Mouse (Mus musculus) E14TG2a.4 (cell line): ENCODE measurements at regions not wholly inside any gene's neighbourhood (a gene's known extent, or its start where the extent isn't known, plus 50 kb on each side); places are given as distances from the start of the nearest gene placed in this dataset.

Experiments
- H3K27me3 ChIP-seq: 2 replicates; pipeline ENCODE4 v1.6.1; 2014; ENCODE audit warnings: low read length, control low read depth; ENCODE audit not compliant: insufficient read depth
- H3K36me3 ChIP-seq: 2 replicates; pipeline ENCODE4 v1.6.1; 2014; ENCODE audit warnings: low read length, control low read depth; ENCODE audit not compliant: insufficient read depth
- H3K4me1 ChIP-seq: replicated peaks from 2 replicates; pipeline ENCODE4 v1.6.1; 2014; ENCODE audit warnings: low read depth, low read length, control low read depth
- H3K4me3 ChIP-seq: replicated peaks from 2 replicates; pipeline ENCODE4 v1.5.1; 2014; ENCODE audit warnings: mild to moderate bottlenecking, low read length
- H3K9me3 ChIP-seq: 2 replicates; pipeline ENCODE4 v1.6.1; 2014; ENCODE audit warnings: low read length, control low read depth
- CTCF ChIP-seq: conservative IDR thresholded peaks from 2 replicates; pipeline ENCODE4 v1.5.1; 2014; ENCODE audit warnings: low read length
- NANOG ChIP-seq: IDR thresholded peaks from 2 replicates; pipeline ENCODE4 v1.6.1; 2014; ENCODE audit warnings: borderline replicate concordance, low read length, mixed read lengths
- POU5F1 ChIP-seq: IDR thresholded peaks from 2 replicates; pipeline ENCODE4 v1.6.1; 2014; ENCODE audit warnings: low read length, borderline replicate concordance

DNA sequence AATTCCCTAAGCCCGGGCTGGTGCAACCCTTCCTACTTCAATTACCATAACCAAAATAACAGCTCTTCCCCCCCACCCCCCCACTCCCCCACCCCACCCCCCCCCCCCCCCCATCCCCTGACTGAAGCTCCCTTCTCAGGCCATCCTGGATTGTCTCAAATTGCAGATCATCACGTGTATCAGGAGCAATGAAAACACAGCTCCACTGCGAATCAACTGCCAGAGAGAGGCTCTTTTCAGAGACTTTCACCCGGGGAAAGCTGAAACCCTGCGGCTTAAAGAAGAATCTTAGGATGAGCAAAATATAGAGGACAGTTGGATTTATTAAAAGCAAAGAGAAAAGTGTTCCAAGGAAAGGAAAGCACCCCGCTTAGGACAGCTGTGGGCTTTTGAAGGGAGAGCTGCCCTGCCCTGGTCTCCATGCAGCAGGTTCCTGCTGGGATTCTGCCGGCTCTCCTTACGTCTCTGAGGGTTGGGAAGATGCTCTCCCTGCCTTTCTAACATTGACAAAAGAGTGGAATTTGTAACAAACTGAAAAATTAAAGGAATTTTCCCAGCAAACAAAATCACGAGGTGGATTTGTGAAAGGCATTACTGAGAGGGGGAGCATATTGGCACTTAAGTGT, 88.6 kb upstream of the Qrfpr start:
- peaks cover 33% of the 10 kb centered on the region for H3K27me3 ChIP-seq
- no peak overlapping the region for H3K4me3 ChIP-seq
- peaks cover 23% of the 10 kb centered on the region for H3K4me1 ChIP-seq
- peaks cover 12% of the 10 kb centered on the region for H3K9me3 ChIP-seq
- TF ChIP-seq POU5F1 (no peak), NANOG (no peak), CTCF (no peak)
- H3K36me3 ChIP-seq = no peaks in the 10 kb centered on the region

DNA sequence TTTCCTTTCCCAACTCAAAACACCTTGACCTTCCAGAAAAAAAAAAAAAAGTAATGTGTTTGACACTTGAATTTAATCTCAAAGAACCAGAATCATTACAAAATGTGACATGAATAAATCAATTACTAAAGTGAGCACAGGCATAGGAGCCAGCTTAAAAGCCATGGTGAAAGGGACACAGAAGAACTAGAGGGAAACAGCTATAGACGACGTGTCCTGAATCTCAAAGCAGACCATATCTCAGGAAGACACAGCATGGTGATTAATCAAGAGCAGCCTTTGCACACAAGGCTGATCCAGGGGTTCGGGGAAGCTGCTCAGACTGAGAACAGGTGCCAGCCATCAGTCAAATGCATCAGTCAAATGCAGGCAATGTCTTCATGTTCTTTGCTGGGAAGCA, 74.7 kb upstream of the Qrfpr start:
- no peaks in the 10 kb centered on the region for H3K36me3 ChIP-seq
- peaks cover 16% of the 10 kb centered on the region for H3K27me3 ChIP-seq
- no peak overlapping the region for H3K4me3 ChIP-seq
- H3K9me3 ChIP-seq = peaks cover 4% of the 10 kb centered on the region; the same call in 1 of the 2 replicates
- H3K4me1 ChIP-seq = no peaks in the 10 kb centered on the region
- no peak for TF ChIP-seq POU5F1
- no peak for TF ChIP-seq CTCF
- no peak for TF ChIP-seq NANOG

DNA sequence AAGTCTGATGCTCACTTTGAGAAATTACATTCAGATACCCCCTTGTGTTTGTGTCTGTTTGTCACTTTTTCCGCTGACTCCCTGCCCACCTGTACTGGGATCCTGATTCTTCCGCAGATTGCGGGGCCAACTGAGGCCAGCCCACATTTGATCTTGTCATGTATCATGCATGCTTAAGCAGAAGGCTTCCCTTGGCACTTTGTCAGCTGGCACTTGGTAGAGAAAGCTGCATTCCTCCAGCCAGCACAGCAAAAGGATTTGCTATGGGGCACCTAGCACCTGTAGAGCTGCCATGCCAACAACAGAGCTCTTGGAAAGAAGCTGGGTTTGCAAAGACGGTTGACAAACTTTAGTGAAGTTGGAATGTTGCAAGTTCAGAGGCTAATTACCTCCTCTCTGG, 69.9 kb upstream of the Qrfpr start:
- no peaks in the 10 kb centered on the region for H3K27me3 ChIP-seq

DNA sequence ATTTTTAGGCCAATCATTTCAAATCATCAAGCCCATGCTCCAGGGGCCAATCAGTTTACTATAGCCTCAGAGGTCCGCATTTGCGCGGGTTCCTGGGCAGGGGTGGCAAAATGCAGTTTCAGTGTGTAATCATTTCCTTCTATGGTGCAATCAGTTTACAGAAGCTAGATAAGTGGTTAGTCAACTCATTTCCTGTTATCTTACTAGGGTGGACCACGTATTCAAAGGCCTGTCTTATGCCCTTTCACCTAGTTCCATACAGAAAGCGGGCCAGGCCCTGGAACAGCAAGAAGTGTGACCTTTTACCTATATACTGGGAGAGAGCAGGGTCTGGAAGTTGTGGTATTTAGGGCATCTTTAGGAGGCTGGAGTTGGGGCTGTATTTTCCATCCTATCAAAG, 62.0 kb upstream of the Qrfpr start:
- no peaks in the 10 kb centered on the region for H3K27me3 ChIP-seq
- H3K9me3 ChIP-seq = peaks cover 31% of the 10 kb centered on the region
- no peak for TF ChIP-seq POU5F1
- no peak for TF ChIP-seq CTCF
- no peak for TF ChIP-seq NANOG
- no peak overlapping the region for H3K4me3 ChIP-seq
- H3K36me3 ChIP-seq = no peaks in the 10 kb centered on the region
- no peaks in the 10 kb centered on the region for H3K4me1 ChIP-seq

More for the DNA sequence above, 69.9 kb upstream of the Qrfpr start:
- no peaks in the 10 kb centered on the region for H3K4me1 ChIP-seq
- no peak overlapping the region for H3K4me3 ChIP-seq
- H3K36me3 ChIP-seq = no peaks in the 10 kb centered on the region
- H3K9me3 ChIP-seq = peaks cover 4% of the 10 kb centered on the region; the same call in 1 of the 2 replicates
- TF ChIP-seq CTCF (no peak), POU5F1 (no peak)

DNA sequence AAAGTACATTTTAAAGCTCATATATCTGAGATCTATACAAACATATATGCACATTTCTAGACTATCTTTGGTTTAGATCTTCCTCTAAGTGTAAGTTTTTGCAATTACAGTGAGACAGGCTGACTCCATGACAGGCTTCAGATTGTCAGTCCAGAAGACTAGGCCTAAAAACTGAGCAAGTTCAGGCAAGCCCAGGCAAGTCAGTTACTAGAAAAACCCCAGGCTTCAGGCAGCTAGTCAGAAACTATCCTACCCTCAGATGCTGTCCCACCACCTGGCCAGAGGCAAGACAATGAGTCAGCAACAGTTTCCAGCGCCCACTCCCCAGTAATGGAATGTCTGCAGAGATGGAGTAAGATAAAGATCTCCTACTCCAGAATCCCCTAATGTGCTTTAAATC, 53.4 kb upstream of the Qrfpr start:
- Histone ChIP-seq H3K36me3 (no peaks in the 10 kb centered on the region), H3K4me3 (no peak overlapping the region), H3K9me3 (peaks cover 10% of the 10 kb centered on the region; the same call in 1 of the 2 replicates), H3K27me3 (no peaks in the 10 kb centered on the region), H3K4me1 (no peaks in the 10 kb centered on the region)
- no peak for TF ChIP-seq NANOG
